Mouse (Mus musculus): Measurements from ENCODE around the gene Cfhr2. TPM values are rescaled to one million over a fixed set of nuclear protein-coding genes. Genes with fewer than 3 reads are reported as not detected.
"Not testable (repeated sequence)": the region's sequence is repeated elsewhere in the genome, so short reads cannot be mapped to it uniquely, and the experiment has no call there.

Gene Cfhr2
- total and polyA plus RNA-seq, 3 experiments: 0.73 to 1.2 TPM; not detected in 1

GRCm38 (mm10) chr1:139781143-139781542 is 77.4 kb downstream of the Cfhr2 start, which contains the start of gene Gm4788:
Gene Gm4788 (minus strand): TSS chr1:139781243.
- DNase-seq: no peak
- H3K9ac ChIP-seq (ENCODE audit: low read depth, low read length): no peak within 1 kb of the TSS
- H3K27me3 ChIP-seq (ENCODE audit: control insufficient read depth, insufficient read depth, low read length): no peaks in the 10 kb centered on the region
- no peak for TF ChIP-seq EP300 (IDR thresholded peaks at IDR 0.05; ENCODE audit: insufficient read depth, low read depth, low read length)
- TF ChIP-seq POLR2A (IDR thresholded peaks at IDR 0.05; ENCODE audit: insufficient read depth, low read depth, low read length): no peak
- TF ChIP-seq CTCF (IDR thresholded peaks at IDR 0.05): no peak
- no peaks in the 10 kb centered on the region for H3K4me1 ChIP-seq (ENCODE audit: control insufficient read depth, insufficient read depth, low read length)
- 84% methylated on average over 1 of the region's 1 CpGs for WGBS
- H3K4me3 ChIP-seq: no peak within 1 kb of the TSS
- H3K79me2 ChIP-seq (replicated peaks; ENCODE audit: control insufficient read depth, insufficient read depth, low read length): no peaks in the 10 kb centered on the region
- no peak within 1 kb of the TSS for H3K27ac ChIP-seq
- H3K36me3 ChIP-seq (ENCODE audit: control insufficient read depth, insufficient read depth, low read length): no peaks in the 10 kb centered on the region
- intact Hi-C loops (cut with DNase I): no loop called here

GRCm38 (mm10) chr1:139769913-139770312 is 88.6 kb downstream of the Cfhr2 start:
- H3K4me3 ChIP-seq; H3K27ac ChIP-seq; H3K36me3 ChIP-seq (ENCODE audit: control insufficient read depth, insufficient read depth, low read length); intact Hi-C loops (cut with DNase I); H3K9ac ChIP-seq (ENCODE audit: low read depth, low read length); H3K4me1 ChIP-seq (ENCODE audit: control insufficient read depth, insufficient read depth, low read length); H3K79me2 ChIP-seq (replicated peaks; ENCODE audit: control insufficient read depth, insufficient read depth, low read length); DNase-seq; H3K27me3 ChIP-seq (ENCODE audit: control insufficient read depth, insufficient read depth, low read length): not testable (repeated sequence)
- WGBS: 78% methylated on average over 3 of the region's 3 CpGs

Other genes with a start within 250 kb of the Cfhr2 start
- not detected for gene Gm4788, start 77.5 kb downstream of the Cfhr2 start, total RNA-seq (2021)
- gene Gm4788, start 77.5 kb downstream of the Cfhr2 start, polyA plus RNA-seq (2012; rRNA removed): not detected in 2 replicates

All from heart, adult 2 months (tissue).